Comparison of ENCODE assay signal across 13 mouse cellular contexts in the genomic region with DNA sequence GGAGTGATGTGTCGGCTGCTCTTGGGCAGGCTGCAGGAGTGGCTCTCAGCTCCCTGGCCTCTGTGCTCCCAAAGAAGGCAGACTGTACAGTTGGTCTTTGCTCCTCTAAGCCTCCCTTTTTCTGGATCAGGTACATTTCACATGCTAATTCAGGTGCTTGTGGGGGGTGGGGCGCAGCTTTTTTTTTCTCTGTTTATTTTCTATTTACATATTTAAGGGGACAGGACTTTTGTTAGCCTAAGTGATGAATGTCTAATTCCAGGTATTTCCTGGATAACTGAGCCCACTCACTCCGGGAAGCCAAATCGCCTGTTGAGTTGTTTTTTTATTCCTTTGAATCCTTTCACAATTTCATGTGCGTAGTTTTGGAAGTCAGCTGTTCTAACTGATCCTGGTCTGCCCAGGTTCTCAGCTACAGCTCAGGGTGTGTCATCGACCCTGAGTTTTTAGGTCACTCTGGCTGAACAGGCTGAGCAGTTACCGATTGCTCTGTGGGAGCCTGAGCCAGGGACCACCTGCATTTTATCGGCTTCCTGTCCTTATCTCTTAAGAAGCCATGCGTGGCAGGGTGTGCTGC. TPM values are rescaled to one million over a fixed set of nuclear protein-coding genes. Genes with fewer than 3 reads are reported as not detected.
DNase-seq lines count a peak whose midpoint lies in the region; ATAC-seq and TF ChIP-seq lines count a peak whose summit lies in the region.
"Had no signal": no experiment of that assay in that cellular context is flagged by ENCODE, and none has a peak within 500 bp of the region (broad histone marks: within the 10 kb centered on the region; RNA-seq: fewer than 3 reads in every experiment).

No protein-coding gene starts in this region.

- H3K4me3 ChIP-seq in heart, embryonic 16.5 days (ENCODE audit: low read length) = no peak overlapping the region
- peak overlapping the region; percentile 50 for H3K4me3 ChIP-seq in ES-Bruce4 (ENCODE audit: low read depth, low read length)
- H3K4me3 ChIP-seq in hindbrain, embryonic 10.5 days = no peak overlapping the region
- H3K4me3 ChIP-seq in hindbrain, postnatal 0 days (ENCODE audit: low read length) = no peak overlapping the region

- no peak overlapping the region for H3K4me2 ChIP-seq in heart, embryonic 16.5 days (ENCODE audit: low read depth, low read length)
- H3K4me2 ChIP-seq in hindbrain, postnatal 0 days (ENCODE audit: low read depth, low read length) = no peak overlapping the region

- TF ChIP-seq CTCF in ES-Bruce4 (IDR thresholded peaks at IDR 0.05; ENCODE audit: low read depth, low read length) = no peak
- no peak for TF ChIP-seq CTCF in hindbrain, postnatal 0 days (IDR thresholded peaks at IDR 0.05; ENCODE audit: low read depth)

- no peak overlapping the region for H3K27ac ChIP-seq in heart, embryonic 16.5 days (ENCODE audit: low read length)
- H3K27ac ChIP-seq in ES-Bruce4 (ENCODE audit: insufficient read depth, low read length) = peak overlapping the region; percentile 97
- H3K27ac ChIP-seq in hindbrain, embryonic 10.5 days = no peak overlapping the region
- H3K27ac ChIP-seq in hindbrain, postnatal 0 days = no peak overlapping the region

- peaks cover 76% of the 10 kb centered on the region for H3K4me1 ChIP-seq in heart, embryonic 16.5 days (ENCODE audit: control insufficient read depth, insufficient read depth, low read length)
- peaks cover 17% of the 10 kb centered on the region for H3K4me1 ChIP-seq in ES-Bruce4 (ENCODE audit: control insufficient read depth, insufficient read depth, low read length)
- H3K4me1 ChIP-seq in hindbrain, embryonic 10.5 days (replicated peaks) = peaks cover 100% of the 10 kb centered on the region
- H3K4me1 ChIP-seq in hindbrain, postnatal 0 days (ENCODE audit: insufficient read depth, low read length) = peaks cover 24% of the 10 kb centered on the region

- no peak for ATAC-seq in heart, embryonic 16.5 days (replicated peaks; ENCODE audit: extremely low read depth, insufficient read depth, low FRiP score)
- ATAC-seq in hindbrain, postnatal 0 days = no peak
- ATAC-seq: activated CD4-positive, CD25-positive, alpha-beta regulatory T cell, adult 4 months had no signal

- no peaks in the 10 kb centered on the region for H3K9me3 ChIP-seq in heart, embryonic 16.5 days (replicated peaks; ENCODE audit: control insufficient read depth, low read length)
- no peaks in the 10 kb centered on the region for H3K9me3 ChIP-seq in ES-Bruce4 (replicated peaks; ENCODE audit: control insufficient read depth, insufficient read depth, low read length, poor library complexity, severe bottlenecking)
- no peaks in the 10 kb centered on the region for H3K9me3 ChIP-seq in hindbrain, embryonic 10.5 days
- no peaks in the 10 kb centered on the region for H3K9me3 ChIP-seq in hindbrain, postnatal 0 days (ENCODE audit: low read length)

- no peaks in the 10 kb centered on the region for H3K36me3 ChIP-seq in heart, embryonic 16.5 days (ENCODE audit: control insufficient read depth, insufficient read depth)
- H3K36me3 ChIP-seq in ES-Bruce4 (ENCODE audit: control insufficient read depth, insufficient read depth, low read length, poor library complexity, severe bottlenecking) = peaks cover 3% of the 10 kb centered on the region
- 0 out of 2 replicates have a peak, but pooled peaks cover 2% of the 10 kb centered on the region for H3K36me3 ChIP-seq in hindbrain, embryonic 10.5 days
- H3K36me3 ChIP-seq in hindbrain, postnatal 0 days (ENCODE audit: insufficient read depth, low read length) = no peaks in the 10 kb centered on the region

- no peaks in the 10 kb centered on the region for H3K27me3 ChIP-seq in heart, embryonic 16.5 days (ENCODE audit: control insufficient read depth, insufficient read depth, low read length)
- no peaks in the 10 kb centered on the region for H3K27me3 ChIP-seq in ES-Bruce4 (ENCODE audit: control insufficient read depth, insufficient read depth, low read length, poor library complexity, severe bottlenecking)
- no peaks in the 10 kb centered on the region for H3K27me3 ChIP-seq in hindbrain, embryonic 10.5 days (ENCODE audit: insufficient read depth, poor library complexity, severe bottlenecking)
- H3K27me3 ChIP-seq in hindbrain, postnatal 0 days (ENCODE audit: insufficient read depth, low read length) = no peaks in the 10 kb centered on the region
- H3K27me3 ChIP-seq: CH12.LX had no signal

- H3K9ac ChIP-seq in heart, embryonic 16.5 days (ENCODE audit: low read length) = peak overlapping the region; percentile 2; the same call in 1 of the 2 replicates
- H3K9ac ChIP-seq in ES-Bruce4 (ENCODE audit: low read depth, poor library complexity, severe bottlenecking) = peak overlapping the region; percentile 71
- no peak overlapping the region for H3K9ac ChIP-seq in hindbrain, postnatal 0 days (replicated peaks; ENCODE audit: low read length)

- TF ChIP-seq POLR2A in ES-Bruce4 (IDR thresholded peaks at IDR 0.05; ENCODE audit: insufficient read depth, low read length) = no peak

- WGBS in heart, embryonic 16.5 days = 30% methylated on average over 9 of the region's 9 CpGs
- WGBS in hindbrain, embryonic 10.5 days = 31% methylated on average over 9 of the region's 9 CpGs
- WGBS in hindbrain, postnatal 0 days = 49% methylated on average over 9 of the region's 9 CpGs

- DNase-seq in heart, adult 11 months = no peak
- DNase-seq in adrenal gland, postnatal 36 days = peak; percentile 33 to 55
- peak; percentile 55 to 58 for DNase-seq in kidney, postnatal 25 days
- no peak for DNase-seq in hindbrain, embryonic 10.5 days (ENCODE audit: low spot score)
- DNase-seq in hindbrain, postnatal 0 days (ENCODE audit: low spot score) = no peak
- DNase-seq: cerebellum, adult 11 months; heart, postnatal 36 days; thymus, postnatal 25 days had no signal

- peak; percentile 96 for TF ChIP-seq EP300 in ES-Bruce4 (IDR thresholded peaks at IDR 0.05; ENCODE audit: insufficient read depth, low read depth, low read length)

RNA-seq across cellular contexts. Expression of a gene that starts 9.4 kb away (rescaled TPM):
- polyA plus RNA-seq in heart, embryonic 16.5 days (2015; fragmentation: Nextera tagmentation; extraction: Ambion mirVana) = 19.4 and 24.8 TPM in 2 replicates
- 210 and 214 TPM in 2 replicates for polyA plus RNA-seq in ES-Bruce4 (2011; ENCODE audit: insufficient read depth, insufficient read length, low read depth, missing spikeins)
- 100 to 1,000 TPM in 1 of 2 experiments, 10 to 100 TPM in 1; 78.8 to 119 TPM for total RNA-seq in adrenal gland, postnatal 36 days (2021)
- 17.8 and 20.6 TPM in 2 replicates for polyA plus RNA-seq in hindbrain, embryonic 10.5 days (2016; fragmentation: Nextera tagmentation; extraction: Ambion mirVana)
- 25.6 and 32.4 TPM in 2 replicates for total RNA-seq in hindbrain, postnatal 0 days (2014; rRNA removed)
- 10.2 and 14.3 TPM in 2 replicates for polyA plus RNA-seq in hindbrain, postnatal 0 days (2015; fragmentation: Nextera tagmentation; extraction: Ambion mirVana)
- total RNA-seq: CH12.LX; megakaryocyte progenitor cell, adult 5-6 weeks had no signal

Comparison
In these comparisons a context has a peak if more than half of its experiments do, and no peak if none do; other contexts are left out.
1. DNase-seq: peak in adrenal gland, postnatal 36 days (2 of 2) and kidney, postnatal 25 days (2 of 2); none in heart, adult 11 months (single experiment), hindbrain, embryonic 10.5 days (single experiment) and hindbrain, postnatal 0 days (single experiment).